Mouse (Mus musculus): ENCODE data around the gene Stard3. TPM values are rescaled to one million over a fixed set of nuclear protein-coding genes. Genes with fewer than 3 reads are reported as not detected.

Stard3 gene
- polyA plus RNA-seq, 1 experiment, result 25.8 TPM

GRCm38 (mm10) chr11:98319544-98319943, 38.6 kb upstream of the Stard3 start:
- H3K27me3 ChIP-seq (ENCODE audit: control insufficient read depth, insufficient read depth, insufficient read length), result peaks cover 75% of the 10 kb centered on the region
- TF ChIP-seq MYOD1 (IDR thresholded peaks at IDR 0.05; ENCODE audit: control insufficient read depth in 1 of 3, insufficient read length in 2 of 3, low read depth in 2 of 3) (no peak), USF1 (IDR thresholded peaks at IDR 0.05; ENCODE audit: low read depth) (no peak), TCF12 (IDR thresholded peaks at IDR 0.05; ENCODE audit: insufficient read depth, poor library complexity, severe bottlenecking) (no peak), POLR2AphosphoS2 (IDR thresholded peaks at IDR 0.05; ENCODE audit: insufficient read length, low read depth) (no peak), MAX (IDR thresholded peaks at IDR 0.05; ENCODE audit: low read depth) (no peak), SRF (IDR thresholded peaks at IDR 0.05; ENCODE audit: control insufficient read depth, insufficient read length, low read depth) (no peak), MYOG (IDR thresholded peaks at IDR 0.05; ENCODE audit: control insufficient read depth in 1 of 3, insufficient read depth in 1 of 3, insufficient read length in 2 of 3, low read depth in 2 of 3) (no peak), POLR2A (IDR thresholded peaks at IDR 0.05; ENCODE audit: insufficient read length, low read depth) (no peak), E2F4 (IDR thresholded peaks at IDR 0.05; ENCODE audit: insufficient read depth) (no peak), TCF3 (IDR thresholded peaks at IDR 0.05; ENCODE audit: insufficient read length, low read depth) (no peak), REST (IDR thresholded peaks at IDR 0.05; ENCODE audit: insufficient read depth, insufficient read length) (no peak), CEBPB (IDR thresholded peaks at IDR 0.05; ENCODE audit: insufficient read depth, poor library complexity, severe bottlenecking) (no peak)
- no peaks in the 10 kb centered on the region for H3K79me2 ChIP-seq (ENCODE audit: control insufficient read depth, insufficient read depth)

GRCm38 (mm10) chr11:98319944-98320343, 38.2 kb upstream of the Stard3 start:
- H3K27me3 ChIP-seq (ENCODE audit: control insufficient read depth, insufficient read depth, insufficient read length), result peaks cover 77% of the 10 kb centered on the region
- H3K4me2 ChIP-seq (ENCODE audit: low read depth), result no peak overlapping the region
- no peak overlapping the region for H3K4me3 ChIP-seq
- H3K79me2 ChIP-seq (ENCODE audit: control insufficient read depth, insufficient read depth), result no peaks in the 10 kb centered on the region
- no peaks in the 10 kb centered on the region for H3K36me3 ChIP-seq (ENCODE audit: control insufficient read depth, insufficient read depth)
- H3ac ChIP-seq (ENCODE audit: control insufficient read depth, insufficient read length), result no peak overlapping the region
- no peak for TF ChIP-seq POLR2AphosphoS2 (IDR thresholded peaks at IDR 0.05; ENCODE audit: insufficient read length, low read depth)
- no peak for TF ChIP-seq REST (IDR thresholded peaks at IDR 0.05; ENCODE audit: insufficient read depth, insufficient read length)
- TF ChIP-seq USF1 (IDR thresholded peaks at IDR 0.05; ENCODE audit: low read depth), result no peak
- TF ChIP-seq TCF12 (IDR thresholded peaks at IDR 0.05; ENCODE audit: insufficient read depth, poor library complexity, severe bottlenecking), result no peak
- TF ChIP-seq CEBPB (IDR thresholded peaks at IDR 0.05; ENCODE audit: insufficient read depth, poor library complexity, severe bottlenecking), result no peak
- TF ChIP-seq E2F4 (IDR thresholded peaks at IDR 0.05; ENCODE audit: insufficient read depth), result no peak
- TF ChIP-seq POLR2A (IDR thresholded peaks at IDR 0.05; ENCODE audit: insufficient read length, low read depth), result no peak

More at GRCm38 (mm10) chr11:98319544-98319943, 38.6 kb upstream of the Stard3 start:
- Histone ChIP-seq H3K4me2 (ENCODE audit: low read depth) (no peak overlapping the region), H3K36me3 (ENCODE audit: control insufficient read depth, insufficient read depth) (no peaks in the 10 kb centered on the region), H3ac (ENCODE audit: control insufficient read depth, insufficient read length) (no peak overlapping the region), H3K4me3 (no peak overlapping the region)

DNA sequence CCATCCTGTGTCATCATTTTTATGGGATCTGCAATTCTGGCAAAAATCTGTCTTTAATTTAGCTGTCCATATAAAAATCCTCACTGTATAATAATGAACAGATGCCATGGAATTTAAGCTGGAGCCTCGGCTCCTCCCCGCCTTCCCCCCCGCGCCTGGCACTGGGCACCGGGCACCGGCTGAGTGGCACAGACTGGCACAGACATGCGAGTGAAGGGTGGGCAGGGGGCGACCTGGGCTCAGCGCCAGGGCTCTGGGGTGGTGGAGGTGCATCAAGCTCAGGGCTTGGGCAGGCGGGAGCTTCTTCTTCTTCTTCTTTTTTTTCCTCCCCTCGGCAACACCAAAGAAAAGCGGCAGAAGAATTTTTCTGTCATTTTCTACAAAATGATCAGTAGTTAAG, 37.8 kb upstream of the Stard3 start:
- Histone ChIP-seq H3K79me2 (ENCODE audit: control insufficient read depth, insufficient read depth) (no peaks in the 10 kb centered on the region), H3K36me3 (ENCODE audit: control insufficient read depth, insufficient read depth) (no peaks in the 10 kb centered on the region), H3ac (ENCODE audit: control insufficient read depth, insufficient read length) (no peak overlapping the region), H3K4me3 (no peak overlapping the region), H3K27me3 (ENCODE audit: control insufficient read depth, insufficient read depth, insufficient read length) (peaks cover 81% of the 10 kb centered on the region), H3K4me2 (ENCODE audit: low read depth) (no peak overlapping the region)
- TF ChIP-seq POLR2AphosphoS2 (IDR thresholded peaks at IDR 0.05; ENCODE audit: insufficient read length, low read depth) (no peak), E2F4 (IDR thresholded peaks at IDR 0.05; ENCODE audit: insufficient read depth) (no peak), MYOG (IDR thresholded peaks at IDR 0.05; ENCODE audit: control insufficient read depth in 1 of 3, insufficient read depth in 1 of 3, insufficient read length in 2 of 3, low read depth in 2 of 3) (no peak), CEBPB (IDR thresholded peaks at IDR 0.05; ENCODE audit: insufficient read depth, poor library complexity, severe bottlenecking) (no peak), TCF12 (IDR thresholded peaks at IDR 0.05; ENCODE audit: insufficient read depth, poor library complexity, severe bottlenecking) (no peak), SRF (IDR thresholded peaks at IDR 0.05; ENCODE audit: control insufficient read depth, insufficient read length, low read depth) (no peak), REST (IDR thresholded peaks at IDR 0.05; ENCODE audit: insufficient read depth, insufficient read length) (no peak), MAX (IDR thresholded peaks at IDR 0.05; ENCODE audit: low read depth) (no peak), USF1 (IDR thresholded peaks at IDR 0.05; ENCODE audit: low read depth) (no peak), POLR2A (IDR thresholded peaks at IDR 0.05; ENCODE audit: insufficient read length, low read depth) (no peak), TCF3 (IDR thresholded peaks at IDR 0.05; ENCODE audit: insufficient read length, low read depth) (no peak), MYOD1 (IDR thresholded peaks at IDR 0.05; ENCODE audit: control insufficient read depth in 1 of 3, insufficient read length in 2 of 3, low read depth in 2 of 3) (no peak)

GRCm38 (mm10) chr11:98320806-98321676, 37.1 kb upstream of the Stard3 start:
- H3K36me3 ChIP-seq (ENCODE audit: control insufficient read depth, insufficient read depth), result no peaks in the 10 kb centered on the region
- H3K79me2 ChIP-seq (ENCODE audit: control insufficient read depth, insufficient read depth), result no peaks in the 10 kb centered on the region
- peaks cover 81% of the 10 kb centered on the region for H3K27me3 ChIP-seq (ENCODE audit: control insufficient read depth, insufficient read depth, insufficient read length)
- TF ChIP-seq CEBPB (IDR thresholded peaks at IDR 0.05; ENCODE audit: insufficient read depth, poor library complexity, severe bottlenecking) (no peak), USF1 (IDR thresholded peaks at IDR 0.05; ENCODE audit: low read depth) (no peak)
- H3K4me3 ChIP-seq, result no peak overlapping the region
- no peak overlapping the region for H3K4me2 ChIP-seq (ENCODE audit: low read depth)
- no peak overlapping the region for H3ac ChIP-seq (ENCODE audit: control insufficient read depth, insufficient read length)

DNA sequence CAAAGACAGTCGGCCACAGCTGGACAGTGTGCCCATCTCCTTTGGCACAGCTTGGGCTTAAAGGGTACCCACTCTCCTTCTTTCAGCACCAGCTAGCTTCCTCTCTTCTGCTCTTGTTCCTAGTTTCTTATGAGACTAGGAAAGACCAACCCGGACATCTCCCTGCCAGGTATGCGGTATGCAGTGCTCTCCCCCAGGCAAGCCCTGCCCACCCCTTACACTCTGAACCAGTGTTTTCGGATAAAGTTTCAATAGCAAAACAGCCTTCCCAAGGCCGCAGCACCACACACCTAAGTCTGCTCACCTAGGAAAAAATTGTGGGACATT, 36.5 kb upstream of the Stard3 start:
- no peak overlapping the region for H3K4me2 ChIP-seq (ENCODE audit: low read depth)
- no peak overlapping the region for H3K4me3 ChIP-seq
- H3K27me3 ChIP-seq (ENCODE audit: control insufficient read depth, insufficient read depth, insufficient read length), result peaks cover 76% of the 10 kb centered on the region
- no peaks in the 10 kb centered on the region for H3K79me2 ChIP-seq (ENCODE audit: control insufficient read depth, insufficient read depth)
- H3ac ChIP-seq (ENCODE audit: control insufficient read depth, insufficient read length), result no peak overlapping the region
- TF ChIP-seq USF1 (IDR thresholded peaks at IDR 0.05; ENCODE audit: low read depth), result no peak
- no peaks in the 10 kb centered on the region for H3K36me3 ChIP-seq (ENCODE audit: control insufficient read depth, insufficient read depth)
